Mouse (Mus musculus): ENCODE data around the gene Efcab3.

- TF ChIP-seq POLR2A (IDR thresholded peaks at IDR 0.05; ENCODE audit: borderline replicate concordance, insufficient read depth, low read length) (no peak), CTCF (IDR thresholded peaks at IDR 0.05; ENCODE audit: borderline replicate concordance, insufficient read depth, low read depth, low read length) (no peak)
These were observed 96.4 kb downstream of the Efcab3 start for GRCm38 (mm10) chr11:105159673-105160360.

Measured in cerebellum, adult 2 months (tissue).